ENCODE assay signal across 31 mouse cellular contexts in genomic region chr12:83527816-83528215, GRCm38 (mm10). TPM values are rescaled to one million over a fixed set of nuclear protein-coding genes. Genes with fewer than 3 reads are reported as not detected.
DNase-seq lines count a peak whose midpoint lies in the region; ATAC-seq lines count a peak whose summit lies in the region.
"Had no signal": no experiment of that assay in that cellular context is flagged by ENCODE, and none has a peak within 500 bp of the region (broad histone marks: within the 10 kb centered on the region; RNA-seq: fewer than 3 reads in every experiment).

No protein-coding gene starts in this region.

- no peak overlapping the region for H3K4me2 ChIP-seq in limb, embryonic 15.5 days
- no peak overlapping the region for H3K4me2 ChIP-seq in stomach, embryonic 16.5 days (ENCODE audit: low read depth, low read length)
- H3K4me2 ChIP-seq: embryonic facial prominence, embryonic 13.5 days; heart, embryonic 13.5 days; hindbrain, embryonic 14.5 days; midbrain, embryonic 13.5 days; neural tube, embryonic 12.5 days; stomach, embryonic 15.5 days had no signal

- no peak for ATAC-seq in limb, embryonic 15.5 days (ENCODE audit: insufficient number of reproducible peaks, low FRiP score, low TSS enrichment, low read depth)
- ATAC-seq in stomach, embryonic 16.5 days (ENCODE audit: insufficient read depth, low FRiP score): no peak
- ATAC-seq: activated CD4-positive, CD25-positive, alpha-beta regulatory T cell, adult 4 months; forebrain, embryonic 14.5 days; lung, postnatal 0 days; midbrain, embryonic 13.5 days; Patski had no signal

- H3K27ac ChIP-seq in limb, embryonic 15.5 days: 0 out of 2 replicates have a peak overlapping the region, but pooled peaks have one; percentile 4
- H3K27ac ChIP-seq in limb, embryonic 10.5 days: no peak overlapping the region
- peak overlapping the region; percentile 25; the same call in 1 of the 2 replicates for H3K27ac ChIP-seq in embryonic facial prominence, embryonic 10.5 days (replicated peaks)
- 0 out of 2 replicates have a peak overlapping the region, but pooled peaks have one; percentile 35 for H3K27ac ChIP-seq in stomach, embryonic 16.5 days (ENCODE audit: low read length)
- H3K27ac ChIP-seq: embryonic facial prominence, embryonic 13.5 days; heart, embryonic 13.5 days; hindbrain, embryonic 14.5 days; kidney, postnatal 0 days; left cerebral cortex, adult 2 months; midbrain, embryonic 13.5 days; neural tube, embryonic 12.5 days; stomach, embryonic 15.5 days had no signal

- no peak overlapping the region for H3K4me3 ChIP-seq in limb, embryonic 15.5 days
- H3K4me3 ChIP-seq in limb, embryonic 10.5 days: no peak overlapping the region
- no peak overlapping the region for H3K4me3 ChIP-seq in embryonic facial prominence, embryonic 10.5 days
- no peak overlapping the region for H3K4me3 ChIP-seq in stomach, embryonic 16.5 days (replicated peaks; ENCODE audit: low read length)
- H3K4me3 ChIP-seq: embryonic facial prominence, embryonic 13.5 days; heart, embryonic 13.5 days; left cerebral cortex, adult 2 months; midbrain, embryonic 13.5 days; neural tube, embryonic 12.5 days; stomach, embryonic 15.5 days had no signal

- no peaks in the 10 kb centered on the region for H3K9me3 ChIP-seq in limb, embryonic 15.5 days
- no peaks in the 10 kb centered on the region for H3K9me3 ChIP-seq in limb, embryonic 10.5 days (replicated peaks)
- no peaks in the 10 kb centered on the region for H3K9me3 ChIP-seq in embryonic facial prominence, embryonic 10.5 days
- H3K9me3 ChIP-seq in stomach, embryonic 16.5 days (replicated peaks; ENCODE audit: control insufficient read depth, low read length): no peaks in the 10 kb centered on the region
- H3K9me3 ChIP-seq: embryonic facial prominence, embryonic 13.5 days; heart, embryonic 13.5 days; midbrain, embryonic 13.5 days; neural tube, embryonic 12.5 days; stomach, embryonic 15.5 days had no signal

- DNase-seq in limb, embryonic 10.5 days (ENCODE audit: low spot score): no peak
- DNase-seq in NIH3T3 (ENCODE audit: low read depth): peak; percentile 61
- peak; percentile 27 for DNase-seq in embryonic facial prominence, embryonic 10.5 days (ENCODE audit: low spot score)
- no peak for DNase-seq in right cerebral cortex, postnatal 25 days
- no peak for DNase-seq in left cerebral cortex, adult 11 months (ENCODE audit: low spot score)
- no peak for DNase-seq in thymus, postnatal 25 days
- DNase-seq: adrenal gland, postnatal 10 days; B cell, adult 2 months; cerebellum, adult 2 months; cerebellum, postnatal 36 days; heart, adult 18-20 months; heart, postnatal 4 days; kidney, adult 2 months; layer of hippocampus, adult 9-11 months; left cerebral cortex, postnatal 4 days; right cerebral cortex, adult 18-20 months; thymus, adult 2 months had no signal

- 52% methylated on average over 6 of the region's 6 CpGs for WGBS in limb, embryonic 15.5 days
- 45% methylated on average over 6 of the region's 6 CpGs for WGBS in limb, embryonic 10.5 days
- WGBS in embryonic facial prominence, embryonic 10.5 days: 48% methylated on average over 6 of the region's 6 CpGs
- WGBS in stomach, embryonic 16.5 days: 60% methylated on average over 6 of the region's 6 CpGs

- peaks cover 29% of the 10 kb centered on the region for H3K36me3 ChIP-seq in limb, embryonic 15.5 days
- peaks cover 31% of the 10 kb centered on the region for H3K36me3 ChIP-seq in limb, embryonic 10.5 days
- H3K36me3 ChIP-seq in embryonic facial prominence, embryonic 10.5 days (replicated peaks): peaks cover 38% of the 10 kb centered on the region
- peaks cover 6% of the 10 kb centered on the region; the same call in 1 of the 2 replicates for H3K36me3 ChIP-seq in stomach, embryonic 16.5 days (ENCODE audit: control insufficient read depth, insufficient read depth, low read length)

- no peaks in the 10 kb centered on the region for H3K27me3 ChIP-seq in limb, embryonic 15.5 days
- H3K27me3 ChIP-seq in limb, embryonic 10.5 days (ENCODE audit: low read depth, poor library complexity, severe bottlenecking): no peaks in the 10 kb centered on the region
- no peaks in the 10 kb centered on the region for H3K27me3 ChIP-seq in embryonic facial prominence, embryonic 10.5 days (replicated peaks; ENCODE audit: low read depth, poor library complexity, severe bottlenecking)
- H3K27me3 ChIP-seq in stomach, embryonic 16.5 days (ENCODE audit: control insufficient read depth, insufficient read depth, low read length): no peaks in the 10 kb centered on the region
- H3K27me3 ChIP-seq: embryonic facial prominence, embryonic 13.5 days; heart, embryonic 13.5 days; midbrain, embryonic 13.5 days; neural tube, embryonic 12.5 days; Patski; stomach, embryonic 15.5 days had no signal

- 0 out of 2 replicates have a peak, but pooled peaks cover 6% of the 10 kb centered on the region for H3K4me1 ChIP-seq in limb, embryonic 15.5 days
- peaks cover 32% of the 10 kb centered on the region for H3K4me1 ChIP-seq in limb, embryonic 10.5 days
- peaks cover 53% of the 10 kb centered on the region for H3K4me1 ChIP-seq in embryonic facial prominence, embryonic 10.5 days
- 0 out of 2 replicates have a peak, but pooled peaks cover 6% of the 10 kb centered on the region for H3K4me1 ChIP-seq in stomach, embryonic 16.5 days (ENCODE audit: control insufficient read depth, insufficient read depth, low read length)

- no peak overlapping the region for H3K9ac ChIP-seq in limb, embryonic 15.5 days
- no peak overlapping the region for H3K9ac ChIP-seq in stomach, embryonic 16.5 days (ENCODE audit: low read length)
- H3K9ac ChIP-seq: embryonic facial prominence, embryonic 13.5 days; heart, embryonic 13.5 days; hindbrain, embryonic 14.5 days; midbrain, embryonic 13.5 days; neural tube, embryonic 12.5 days; stomach, embryonic 15.5 days had no signal

RNA-seq across cellular contexts. Expression of gene Dcaf4, which starts 7.5 kb away (rescaled TPM):
- 53.0 and 55.7 TPM in 2 replicates for polyA plus RNA-seq in limb, embryonic 15.5 days (2015; fragmentation: Nextera tagmentation; extraction: Ambion mirVana)
- 27.4 and 29.3 TPM in 2 replicates for polyA plus RNA-seq in limb, embryonic 10.5 days (2016; fragmentation: Nextera tagmentation; extraction: Ambion mirVana)
- 29.5 and 30.1 TPM in 2 replicates for polyA plus RNA-seq in embryonic facial prominence, embryonic 10.5 days (2016; fragmentation: Nextera tagmentation; extraction: Ambion mirVana)
- 37.1 and 42.0 TPM in 2 replicates for polyA plus RNA-seq in stomach, embryonic 16.5 days (2015; fragmentation: Nextera tagmentation; extraction: Ambion mirVana)

RNA-seq across cellular contexts. Expression of gene Dpf3, which starts 40.3 kb away (rescaled TPM):
- 3.2 TPM in 2 replicates for polyA plus RNA-seq in limb, embryonic 15.5 days (2015; fragmentation: Nextera tagmentation; extraction: Ambion mirVana)
- polyA plus RNA-seq in limb, embryonic 10.5 days (2016; fragmentation: Nextera tagmentation; extraction: Ambion mirVana): 2.5 and 2.6 TPM in 2 replicates
- polyA plus RNA-seq in embryonic facial prominence, embryonic 10.5 days (2016; fragmentation: Nextera tagmentation; extraction: Ambion mirVana): 2.8 and 3.0 TPM in 2 replicates
- polyA plus RNA-seq in stomach, embryonic 16.5 days (2015; fragmentation: Nextera tagmentation; extraction: Ambion mirVana): 4.2 and 4.4 TPM in 2 replicates

Comparison
In these comparisons a context has a peak if more than half of its experiments do, and no peak if none do; other contexts are left out.
1. DNase-seq: peak in NIH3T3 (single experiment) and embryonic facial prominence, embryonic 10.5 days (single experiment); none in limb, embryonic 10.5 days (single experiment), right cerebral cortex, postnatal 25 days (single experiment), left cerebral cortex, adult 11 months (single experiment) and thymus, postnatal 25 days (single experiment).